ENCODE assay signal across 16 mouse cellular contexts in the genomic region with DNA sequence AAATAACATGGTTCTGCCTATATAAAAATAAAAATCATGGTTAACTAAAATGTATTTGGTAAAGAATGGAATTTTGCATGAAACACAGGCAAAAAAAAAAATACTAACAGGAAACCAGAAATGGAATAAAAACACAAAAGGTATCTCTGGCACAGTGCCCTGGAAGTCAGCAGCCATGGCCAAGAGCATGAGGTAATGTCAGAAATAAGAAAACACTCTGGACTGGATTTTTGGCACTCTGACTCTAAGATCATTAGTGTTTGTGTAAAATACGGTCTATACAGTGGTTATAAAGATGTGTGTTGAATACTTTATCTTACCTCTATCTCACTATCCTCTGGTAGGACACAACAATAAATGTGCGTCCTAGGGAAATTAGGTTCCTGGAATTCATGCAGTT. TPM values are rescaled to one million over a fixed set of nuclear protein-coding genes. Genes with fewer than 3 reads are reported as not detected.
DNase-seq lines count a peak whose midpoint lies in the region; ATAC-seq lines count a peak whose summit lies in the region.
"Had no signal": no experiment of that assay in that cellular context is flagged by ENCODE, and none has a peak within 500 bp of the region (broad histone marks: within the 10 kb centered on the region; RNA-seq: fewer than 3 reads in every experiment).

No protein-coding gene starts in this region.

- H3K36me3 ChIP-seq in forebrain, embryonic 13.5 days (ENCODE audit: poor library complexity, severe bottlenecking) = no peaks in the 10 kb centered on the region
- H3K36me3 ChIP-seq in forebrain, embryonic 12.5 days (replicated peaks) = no peaks in the 10 kb centered on the region
- H3K36me3 ChIP-seq: limb, embryonic 15.5 days had no signal

- WGBS in forebrain, embryonic 13.5 days = 63% methylated on average over 2 of the region's 2 CpGs
- WGBS in forebrain, embryonic 12.5 days = 80% methylated on average over 2 of the region's 2 CpGs

- intact Hi-C loops in left cerebral cortex, postnatal 4 days (cut with DNase I) = no loop called here
- intact Hi-C loops in left cerebral cortex, postnatal 36 days (cut with DNase I) = loop anchor here (5.0 kb wide), 1 partner anchor 126 kb away; no protein-coding TSS in a partner anchor

- H3K9me3 ChIP-seq in forebrain, embryonic 13.5 days (replicated peaks) = no peaks in the 10 kb centered on the region
- H3K9me3 ChIP-seq in forebrain, embryonic 12.5 days = no peaks in the 10 kb centered on the region
- H3K9me3 ChIP-seq: limb, embryonic 15.5 days had no signal

- peak; percentile 17 for DNase-seq in left cerebral cortex, postnatal 4 days
- no peak for DNase-seq in left cerebral cortex, postnatal 36 days (ENCODE audit: low spot score in 2 of 2)
- peak; percentile 21 for DNase-seq in cerebellum, adult 11 months
- DNase-seq in cerebellum, postnatal 25 days = peak; percentile 19 to 72
- no peak for DNase-seq in embryo, embryonic 10 days (ENCODE audit: low spot score)
- DNase-seq in left cerebral cortex, adult 9 months (ENCODE audit: low spot score in 2 of 2) = no peak
- DNase-seq: kidney, adult 11 months; kidney, postnatal 36 days; liver, postnatal 0 days; thymus, postnatal 25 days had no signal

- ATAC-seq in forebrain, embryonic 13.5 days = peak; percentile 55; the same call in 1 of the 2 replicates
- ATAC-seq in forebrain, embryonic 12.5 days (ENCODE audit: low FRiP score) = no peak
- ATAC-seq: liver, postnatal 0 days; Patski had no signal

- no peaks in the 10 kb centered on the region for H3K4me1 ChIP-seq in forebrain, embryonic 13.5 days
- no peaks in the 10 kb centered on the region for H3K4me1 ChIP-seq in forebrain, embryonic 12.5 days
- H3K4me1 ChIP-seq: limb, embryonic 15.5 days had no signal

- H3K4me3 ChIP-seq in forebrain, embryonic 13.5 days = no peak overlapping the region
- no peak overlapping the region for H3K4me3 ChIP-seq in forebrain, embryonic 12.5 days (replicated peaks)
- H3K4me3 ChIP-seq: limb, embryonic 15.5 days had no signal

- H3K9ac ChIP-seq in forebrain, embryonic 13.5 days = no peak overlapping the region
- H3K9ac ChIP-seq in forebrain, embryonic 12.5 days = no peak overlapping the region
- H3K9ac ChIP-seq: hindbrain, embryonic 14.5 days; limb, embryonic 15.5 days; liver, postnatal 0 days had no signal

- no peaks in the 10 kb centered on the region for H3K27me3 ChIP-seq in forebrain, embryonic 13.5 days
- no peaks in the 10 kb centered on the region for H3K27me3 ChIP-seq in forebrain, embryonic 12.5 days
- H3K27me3 ChIP-seq: limb, embryonic 15.5 days; Patski had no signal

- H3K4me2 ChIP-seq in forebrain, embryonic 13.5 days = no peak overlapping the region
- H3K4me2 ChIP-seq in forebrain, embryonic 12.5 days = no peak overlapping the region
- H3K4me2 ChIP-seq: hindbrain, embryonic 14.5 days; limb, embryonic 15.5 days had no signal

- H3K27ac ChIP-seq in forebrain, embryonic 13.5 days = no peak overlapping the region
- no peak overlapping the region for H3K27ac ChIP-seq in forebrain, embryonic 12.5 days
- H3K27ac ChIP-seq: hindbrain, embryonic 14.5 days; limb, embryonic 15.5 days; macrophage had no signal

RNA-seq across cellular contexts. Expression of a gene that starts 22.6 kb away (rescaled TPM):
- 71.4 and 74.6 TPM in 2 replicates for polyA plus RNA-seq in forebrain, embryonic 13.5 days (2015; fragmentation: Nextera tagmentation; extraction: Ambion mirVana)
- polyA plus RNA-seq in forebrain, embryonic 12.5 days (2016; fragmentation: Nextera tagmentation; extraction: Ambion mirVana) = 71.7 and 72.3 TPM in 2 replicates
- 10 to 100 TPM; 94.3 to 99.6 TPM for total RNA-seq in left cerebral cortex, postnatal 4 days (2021)
- total RNA-seq in left cerebral cortex, postnatal 36 days (2021) = 10 to 100 TPM; 43.9 to 61.3 TPM

Comparison
In these comparisons a context has a peak if more than half of its experiments do, and no peak if none do; other contexts are left out.
1. DNase-seq: peak in left cerebral cortex, postnatal 4 days (single experiment), cerebellum, adult 11 months (single experiment) and cerebellum, postnatal 25 days (2 of 2); none in left cerebral cortex, postnatal 36 days (0 of 2), embryo, embryonic 10 days (single experiment) and left cerebral cortex, adult 9 months (0 of 2).